Mouse (Mus musculus): Measurements from ENCODE around the gene Tbx1. TPM values are rescaled to one million over a fixed set of nuclear protein-coding genes. Genes with fewer than 3 reads are reported as not detected.

The Tbx1 gene
- polyA plus RNA-seq, 1 experiment from 2014 or later: 0.47 TPM

DNA sequence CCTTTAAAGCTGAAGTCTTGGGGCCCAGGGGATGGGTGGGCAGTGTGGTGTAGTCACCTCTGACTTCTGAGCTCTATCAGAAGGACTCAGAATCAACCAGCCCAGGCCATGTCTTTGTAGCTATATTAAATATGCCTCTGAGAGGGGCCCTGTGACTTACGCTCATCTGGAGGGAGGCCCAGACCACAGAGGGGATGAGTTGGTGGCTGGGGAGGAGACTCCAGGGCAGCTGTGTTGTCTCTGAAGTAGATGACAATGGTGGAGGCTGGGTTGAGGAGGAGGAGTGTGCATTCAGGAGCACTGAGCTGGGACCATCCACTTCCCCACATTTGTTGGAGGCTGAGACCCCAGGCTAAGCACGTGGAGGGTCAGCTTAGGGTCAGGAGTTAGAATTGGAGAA, 27.8 kb upstream of the Tbx1 start:
- Histone ChIP-seq H3K36me3 (ENCODE audit: control insufficient read depth, insufficient read depth) (no peaks in the 10 kb centered on the region), H3K4me3 (ENCODE audit: low read length) (no peak overlapping the region), H3K4me2 (ENCODE audit: low read depth, low read length) (no peak overlapping the region), H3K4me1 (ENCODE audit: control insufficient read depth, insufficient read depth, low read length) (peaks cover 23% of the 10 kb centered on the region), H3K9me3 (replicated peaks; ENCODE audit: control insufficient read depth, low read length) (no peaks in the 10 kb centered on the region), H3K27ac (ENCODE audit: low read length) (no peak overlapping the region), H3K9ac (ENCODE audit: low read length) (no peak overlapping the region), H3K27me3 (ENCODE audit: control insufficient read depth, insufficient read depth, low read length) (peaks cover 69% of the 10 kb centered on the region)
- ATAC-seq (replicated peaks; ENCODE audit: extremely low read depth, insufficient read depth, low FRiP score): no peak
- 55% methylated on average over 2 of the region's 2 CpGs for WGBS

GRCm38 (mm10) chr16:18617370-18618065, 27.0 kb upstream of the Tbx1 start:
- Histone ChIP-seq H3K27me3 (ENCODE audit: control insufficient read depth, insufficient read depth, low read length) (peaks cover 61% of the 10 kb centered on the region), H3K4me1 (ENCODE audit: control insufficient read depth, insufficient read depth, low read length) (peaks cover 23% of the 10 kb centered on the region), H3K4me2 (ENCODE audit: low read depth, low read length) (peak overlapping the region; percentile 57), H3K27ac (ENCODE audit: low read length) (no peak overlapping the region), H3K9ac (ENCODE audit: low read length) (0 out of 2 replicates have a peak overlapping the region, but pooled peaks have one; percentile 35), H3K4me3 (ENCODE audit: low read length) (peak overlapping the region; percentile 28), H3K9me3 (replicated peaks; ENCODE audit: control insufficient read depth, low read length) (no peaks in the 10 kb centered on the region), H3K36me3 (ENCODE audit: control insufficient read depth, insufficient read depth) (no peaks in the 10 kb centered on the region)
- WGBS: 2% methylated on average over 27 of the region's 27 CpGs
- no peak; the same call in 1 of the 2 replicates for ATAC-seq (replicated peaks; ENCODE audit: extremely low read depth, insufficient read depth, low FRiP score)

DNA sequence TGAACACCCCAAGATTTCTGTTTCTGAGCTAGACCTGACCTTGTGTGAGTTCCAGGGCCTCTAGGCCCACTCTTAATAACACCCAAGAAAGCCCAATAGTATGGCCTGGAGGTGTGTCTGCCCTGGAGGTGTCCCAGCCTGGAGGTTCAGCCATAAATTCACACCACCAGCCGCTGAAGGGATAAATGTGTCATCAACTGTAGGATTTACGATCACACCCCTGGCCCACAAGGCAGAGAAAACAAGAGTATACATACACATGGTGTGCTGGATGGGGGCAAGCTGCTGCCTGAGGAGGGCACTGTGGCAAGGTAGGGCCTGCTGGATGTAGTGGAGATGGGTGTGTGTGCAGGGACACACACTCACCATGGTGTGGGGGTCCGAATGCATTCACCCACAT, 22.8 kb upstream of the Tbx1 start:
- H3K27me3 ChIP-seq (ENCODE audit: control insufficient read depth, insufficient read depth, low read length): peaks cover 32% of the 10 kb centered on the region
- 76% methylated on average over 3 of the region's 3 CpGs for WGBS
- no peak for ATAC-seq (replicated peaks; ENCODE audit: extremely low read depth, insufficient read depth, low FRiP score)
- no peaks in the 10 kb centered on the region for H3K9me3 ChIP-seq (replicated peaks; ENCODE audit: control insufficient read depth, low read length)
- H3K4me3 ChIP-seq (ENCODE audit: low read length): no peak overlapping the region
- no peak overlapping the region for H3K4me2 ChIP-seq (ENCODE audit: low read depth, low read length)
- no peak overlapping the region for H3K9ac ChIP-seq (ENCODE audit: low read length)
- no peak overlapping the region for H3K27ac ChIP-seq (ENCODE audit: low read length)
- peaks cover 7% of the 10 kb centered on the region for H3K4me1 ChIP-seq (ENCODE audit: control insufficient read depth, insufficient read depth, low read length)
- H3K36me3 ChIP-seq (ENCODE audit: control insufficient read depth, insufficient read depth): no peaks in the 10 kb centered on the region

DNA sequence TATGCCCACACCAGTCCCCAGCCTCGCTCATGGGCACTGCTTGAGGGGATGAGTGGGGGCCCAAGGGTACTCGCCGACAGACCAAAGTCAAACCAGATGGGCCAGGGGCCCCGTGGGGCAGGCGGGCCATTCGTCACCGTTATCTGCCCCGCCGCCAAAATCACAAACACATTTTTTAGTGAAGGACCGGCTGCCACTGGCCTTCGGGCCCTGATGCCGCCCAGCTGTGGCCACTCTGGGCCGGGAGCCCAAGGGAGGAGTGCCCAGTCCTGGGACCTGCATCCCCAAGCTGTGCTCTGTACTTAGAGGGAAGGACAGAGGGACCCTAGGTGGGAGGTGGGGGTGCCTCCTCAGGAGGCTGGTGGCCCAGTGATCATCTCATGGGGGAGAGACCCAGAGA, 21.3 kb upstream of the Tbx1 start:
- Histone ChIP-seq H3K9me3 (replicated peaks; ENCODE audit: control insufficient read depth, low read length) (no peaks in the 10 kb centered on the region), H3K36me3 (ENCODE audit: control insufficient read depth, insufficient read depth) (no peaks in the 10 kb centered on the region), H3K4me3 (ENCODE audit: low read length) (no peak overlapping the region), H3K4me2 (ENCODE audit: low read depth, low read length) (no peak overlapping the region), H3K9ac (ENCODE audit: low read length) (no peak overlapping the region), H3K27ac (ENCODE audit: low read length) (no peak overlapping the region), H3K27me3 (ENCODE audit: control insufficient read depth, insufficient read depth, low read length) (peaks cover 21% of the 10 kb centered on the region), H3K4me1 (ENCODE audit: control insufficient read depth, insufficient read depth, low read length) (no peaks in the 10 kb centered on the region)
- WGBS: 44% methylated on average over 13 of the region's 13 CpGs
- ATAC-seq (replicated peaks; ENCODE audit: extremely low read depth, insufficient read depth, low FRiP score): no peak

GRCm38 (mm10) chr16:18609099-18609498, 18.6 kb upstream of the Tbx1 start:
- H3K4me3 ChIP-seq (ENCODE audit: low read length): no peak overlapping the region
- no peak overlapping the region for H3K4me2 ChIP-seq (ENCODE audit: low read depth, low read length)
- no peaks in the 10 kb centered on the region for H3K9me3 ChIP-seq (replicated peaks; ENCODE audit: control insufficient read depth, low read length)
- no peaks in the 10 kb centered on the region for H3K36me3 ChIP-seq (ENCODE audit: control insufficient read depth, insufficient read depth)
- no peak overlapping the region for H3K9ac ChIP-seq (ENCODE audit: low read length)
- peaks cover 13% of the 10 kb centered on the region for H3K27me3 ChIP-seq (ENCODE audit: control insufficient read depth, insufficient read depth, low read length)
- no peak overlapping the region for H3K27ac ChIP-seq (ENCODE audit: low read length)
- no peak for ATAC-seq (replicated peaks; ENCODE audit: extremely low read depth, insufficient read depth, low FRiP score)
- H3K4me1 ChIP-seq (ENCODE audit: control insufficient read depth, insufficient read depth, low read length): peaks cover 11% of the 10 kb centered on the region
- WGBS: 68% methylated on average over 2 of the region's 2 CpGs

DNA sequence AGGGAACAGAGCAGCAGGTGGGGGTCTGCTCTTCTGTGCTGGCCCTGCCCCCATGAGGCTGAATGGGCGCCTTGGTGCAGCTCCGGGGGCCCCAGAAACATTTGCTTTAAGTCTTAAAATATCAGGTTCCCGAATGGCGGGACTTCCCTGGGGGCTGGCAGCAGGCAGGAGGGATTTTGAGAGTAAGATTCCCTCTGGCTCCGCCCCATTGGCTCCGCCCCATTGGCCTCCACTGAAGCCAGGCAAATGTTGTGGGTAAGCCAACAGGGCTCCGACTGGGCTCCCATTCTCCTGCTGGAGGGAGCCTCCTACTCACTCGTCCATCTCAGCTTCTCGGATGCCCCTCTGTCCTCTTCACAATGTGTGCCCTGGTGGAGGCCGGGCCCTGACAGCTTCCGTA, 17.8 kb upstream of the Tbx1 start:
- Histone ChIP-seq H3K9ac (ENCODE audit: low read length) (no peak overlapping the region), H3K9me3 (replicated peaks; ENCODE audit: control insufficient read depth, low read length) (no peaks in the 10 kb centered on the region), H3K27ac (ENCODE audit: low read length) (no peak overlapping the region), H3K36me3 (ENCODE audit: control insufficient read depth, insufficient read depth) (no peaks in the 10 kb centered on the region), H3K27me3 (ENCODE audit: control insufficient read depth, insufficient read depth, low read length) (peaks cover 13% of the 10 kb centered on the region; the same call in 1 of the 2 replicates), H3K4me1 (ENCODE audit: control insufficient read depth, insufficient read depth, low read length) (peaks cover 17% of the 10 kb centered on the region), H3K4me2 (ENCODE audit: low read depth, low read length) (no peak overlapping the region), H3K4me3 (ENCODE audit: low read length) (no peak overlapping the region)
- WGBS: 22% methylated on average over 11 of the region's 11 CpGs
- ATAC-seq (replicated peaks; ENCODE audit: extremely low read depth, insufficient read depth, low FRiP score): no peak

DNA sequence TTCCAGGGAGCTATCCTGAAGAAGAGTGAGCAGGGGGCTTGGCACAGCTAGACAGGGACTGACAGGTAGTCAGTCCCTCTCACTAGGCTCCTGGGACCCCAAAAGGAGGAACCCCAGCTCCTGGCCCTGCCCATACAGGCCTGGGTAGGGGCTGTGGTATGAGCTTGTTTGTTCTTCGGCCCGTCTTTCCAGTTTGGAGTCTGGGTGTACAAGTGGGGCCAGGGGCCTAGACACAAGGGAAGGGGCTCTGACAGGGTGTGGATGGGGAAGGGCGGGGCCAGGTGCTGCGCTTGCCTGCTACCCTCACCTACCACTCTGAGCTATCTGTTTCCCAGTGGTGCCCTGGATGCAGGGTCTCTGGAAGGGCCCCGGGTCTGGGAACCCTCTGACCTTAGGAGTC, 15.2 kb upstream of the Tbx1 start:
- no peak overlapping the region for H3K9ac ChIP-seq (ENCODE audit: low read length)
- no peak overlapping the region for H3K27ac ChIP-seq (ENCODE audit: low read length)
- H3K9me3 ChIP-seq (replicated peaks; ENCODE audit: control insufficient read depth, low read length): no peaks in the 10 kb centered on the region
- no peak for ATAC-seq (replicated peaks; ENCODE audit: extremely low read depth, insufficient read depth, low FRiP score)
- no peak overlapping the region for H3K4me3 ChIP-seq (ENCODE audit: low read length)
- H3K4me2 ChIP-seq (ENCODE audit: low read depth, low read length): no peak overlapping the region
- WGBS: 77% methylated on average over 5 of the region's 5 CpGs
- H3K4me1 ChIP-seq (ENCODE audit: control insufficient read depth, insufficient read depth, low read length): peaks cover 17% of the 10 kb centered on the region
- peaks cover 11% of the 10 kb centered on the region; the same call in 1 of the 2 replicates for H3K27me3 ChIP-seq (ENCODE audit: control insufficient read depth, insufficient read depth, low read length)
- no peaks in the 10 kb centered on the region for H3K36me3 ChIP-seq (ENCODE audit: control insufficient read depth, insufficient read depth)

DNA sequence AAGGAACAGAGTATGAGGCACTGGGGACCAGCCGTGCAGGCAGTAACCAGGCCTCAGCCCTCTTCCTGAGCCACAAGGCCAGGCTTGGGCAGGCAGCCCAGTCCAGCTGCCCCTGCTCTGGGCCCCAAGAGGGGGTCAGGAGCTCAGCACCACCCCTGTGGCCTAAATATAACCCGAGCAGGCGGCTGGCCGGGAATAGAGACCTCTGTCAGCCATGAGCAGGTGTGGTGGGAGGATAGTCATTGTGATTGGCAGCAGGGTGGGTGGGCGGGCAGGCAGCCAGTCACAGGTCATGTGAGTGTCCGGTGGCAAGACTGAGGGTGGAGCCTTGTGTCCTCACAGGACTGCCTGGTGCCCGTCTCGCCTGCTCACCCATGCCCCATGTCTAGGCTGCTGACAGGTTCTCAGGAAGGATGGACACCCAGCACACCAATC, 13.8 kb upstream of the Tbx1 start:
- WGBS: 29% methylated on average over 8 of the region's 8 CpGs
- Histone ChIP-seq H3K36me3 (ENCODE audit: control insufficient read depth, insufficient read depth) (no peaks in the 10 kb centered on the region), H3K27me3 (ENCODE audit: control insufficient read depth, insufficient read depth, low read length) (peaks cover 10% of the 10 kb centered on the region; the same call in 1 of the 2 replicates), H3K4me3 (ENCODE audit: low read length) (no peak overlapping the region), H3K27ac (ENCODE audit: low read length) (peak overlapping the region; percentile 74), H3K4me1 (ENCODE audit: control insufficient read depth, insufficient read depth, low read length) (peaks cover 17% of the 10 kb centered on the region), H3K4me2 (ENCODE audit: low read depth, low read length) (no peak overlapping the region), H3K9ac (ENCODE audit: low read length) (peak overlapping the region; percentile 60; the same call in 1 of the 2 replicates), H3K9me3 (replicated peaks; ENCODE audit: control insufficient read depth, low read length) (no peaks in the 10 kb centered on the region)
- ATAC-seq (replicated peaks; ENCODE audit: extremely low read depth, insufficient read depth, low FRiP score): peak; percentile 87

DNA sequence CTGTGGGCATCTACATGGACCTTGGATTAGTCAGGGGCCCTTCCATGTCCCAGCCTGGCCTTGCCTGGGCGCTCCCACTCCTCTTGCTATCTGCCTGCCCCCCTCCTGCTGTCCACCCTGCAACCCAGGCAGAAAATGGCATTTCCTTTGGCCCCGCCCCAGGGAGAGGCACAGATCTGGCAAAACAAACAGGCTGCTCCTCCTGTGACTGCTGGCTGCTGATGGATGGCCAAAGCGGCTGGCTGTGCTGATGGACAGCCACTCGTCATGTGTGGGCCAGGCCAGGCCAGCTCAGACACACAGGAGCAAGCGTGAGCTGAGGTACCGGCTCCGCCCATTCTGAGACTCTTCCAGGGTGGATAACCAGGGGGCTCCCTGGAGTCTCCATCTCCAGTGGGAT, 11.0 kb upstream of the Tbx1 start:
- Histone ChIP-seq H3K36me3 (ENCODE audit: control insufficient read depth, insufficient read depth) (no peaks in the 10 kb centered on the region), H3K9me3 (replicated peaks; ENCODE audit: control insufficient read depth, low read length) (no peaks in the 10 kb centered on the region), H3K27ac (ENCODE audit: low read length) (no peak overlapping the region), H3K4me1 (ENCODE audit: control insufficient read depth, insufficient read depth, low read length) (peaks cover 17% of the 10 kb centered on the region), H3K4me2 (ENCODE audit: low read depth, low read length) (no peak overlapping the region), H3K27me3 (ENCODE audit: control insufficient read depth, insufficient read depth, low read length) (peaks cover 4% of the 10 kb centered on the region; the same call in 1 of the 2 replicates), H3K9ac (ENCODE audit: low read length) (no peak overlapping the region), H3K4me3 (ENCODE audit: low read length) (no peak overlapping the region)
- ATAC-seq (replicated peaks; ENCODE audit: extremely low read depth, insufficient read depth, low FRiP score): no peak
- WGBS: 67% methylated on average over 7 of the region's 7 CpGs
